Mouse (Mus musculus) kidney, adult 2 months (tissue): ENCODE data around the gene Ano6. TPM values are rescaled to one million over a fixed set of nuclear protein-coding genes. Genes with fewer than 3 reads are reported as not detected.

Experiments
- DNase-seq: peaks from one replicate; pipeline ENCODE4 v3.0.0; 2021
- H3K27ac ChIP-seq: fragments of 200-500 bp; 2 replicates; pipeline ENCODE4 v1.5.1; 2012; ENCODE audit warnings: low read depth, low read length, control low read depth, inconsistent platforms; ENCODE audit not compliant: insufficient read depth
- H3K27me3 ChIP-seq: fragments of 200-500 bp; replicated peaks from 2 replicates; pipeline ENCODE4 v1.6.1; 2012; ENCODE audit warnings: mild to moderate bottlenecking, moderate library complexity, low read length, inconsistent platforms; ENCODE audit not compliant: control insufficient read depth, insufficient read depth
- H3K36me3 ChIP-seq: fragments of 200-500 bp; 2 replicates; pipeline ENCODE4 v1.6.1; 2012; ENCODE audit warnings: mild to moderate bottlenecking, moderate library complexity, low read length, inconsistent platforms; ENCODE audit not compliant: control insufficient read depth, insufficient read depth
- H3K4me1 ChIP-seq: fragments of 200-500 bp; 2 replicates; pipeline ENCODE4 v1.6.1; 2011; ENCODE audit warnings: low read length; ENCODE audit not compliant: control insufficient read depth, insufficient read depth
- H3K4me3 ChIP-seq: fragments of 200-500 bp; 2 replicates; pipeline ENCODE4 v1.5.1; 2011; ENCODE audit warnings: mild to moderate bottlenecking, low read depth, low read length, control low read depth; ENCODE audit not compliant: insufficient read depth
- CTCF ChIP-seq: fragments of 200-500 bp; conservative IDR thresholded peaks from 2 replicates; pipeline ENCODE4 v1.5.1; 2011; ENCODE audit warnings: low read depth, mild to moderate bottlenecking, control low read depth, low read length, moderate library complexity, mixed read lengths; ENCODE audit not compliant: insufficient read depth, insufficient read length
- POLR2A ChIP-seq: fragments of 200-500 bp; IDR thresholded peaks from one replicate; pipeline ENCODE4 v1.6.1; 2011; ENCODE audit warnings: low read depth, low read length, control low read depth
- WGBS: fragments of 180-500 bp; shearing (Covaris S2); methylation state at CpG from one replicate; pipeline ENCODE4 v1.1.7; 2018; 5-methylcytosine and 5-hydroxymethylcytosine counted together
- polyA plus RNA-seq: library from polyadenylated mRNA; depleted of rRNA; stranded (reverse); fragments of >200 nt; gene quantifications from 2 replicates; pipeline ENCODE4 v1.2.3, GENCODE M21; 2012; rRNA removed

The Ano6 gene
- polyA plus RNA-seq: 40.3 and 47.0 TPM in 2 replicates

DNA sequence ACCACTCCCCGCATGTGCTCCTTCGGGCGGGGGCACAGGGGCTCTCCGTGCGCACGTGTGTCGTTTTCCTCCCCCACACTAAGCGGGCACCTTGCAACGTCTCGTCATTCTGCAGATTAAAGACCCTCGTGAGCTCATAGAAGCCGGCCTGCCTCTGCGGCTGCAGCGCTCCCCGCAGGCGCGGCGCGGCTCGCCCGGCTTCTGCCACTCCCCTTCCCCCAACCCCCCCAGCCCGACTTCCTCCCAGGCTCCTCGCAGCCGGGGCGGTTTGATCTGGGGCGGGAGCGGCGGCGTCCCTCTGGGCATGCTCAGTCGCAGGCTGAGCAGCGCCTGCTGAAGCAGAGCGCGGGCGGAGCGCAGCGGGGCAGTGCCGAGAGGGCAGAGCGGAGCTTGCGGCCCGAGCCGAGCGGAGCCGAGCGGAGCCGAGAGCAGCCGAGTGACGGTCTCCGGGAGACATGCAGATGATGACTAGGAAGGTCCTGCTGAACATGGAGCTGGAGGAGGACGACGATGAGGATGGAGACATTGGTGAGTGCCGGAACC is at the start of gene Ano6:
TSS of gene Ano6 (plus strand) at position 315 of the 543 bp plus-strand sequence.
- WGBS: under 1% methylated on average over 51 of the region's 51 CpGs
- Histone ChIP-seq H3K36me3 (no peaks in the 10 kb centered on the region), H3K4me1 (peaks cover 9% of the 10 kb centered on the region), H3K27ac (peak within 1 kb of the TSS; percentile 57), H3K4me3 (peak within 1 kb of the TSS; percentile 74), H3K27me3 (no peaks in the 10 kb centered on the region)
- TF ChIP-seq POLR2A: no peak
- TF ChIP-seq CTCF: no peak
- DNase-seq: peak; percentile 96

DNA sequence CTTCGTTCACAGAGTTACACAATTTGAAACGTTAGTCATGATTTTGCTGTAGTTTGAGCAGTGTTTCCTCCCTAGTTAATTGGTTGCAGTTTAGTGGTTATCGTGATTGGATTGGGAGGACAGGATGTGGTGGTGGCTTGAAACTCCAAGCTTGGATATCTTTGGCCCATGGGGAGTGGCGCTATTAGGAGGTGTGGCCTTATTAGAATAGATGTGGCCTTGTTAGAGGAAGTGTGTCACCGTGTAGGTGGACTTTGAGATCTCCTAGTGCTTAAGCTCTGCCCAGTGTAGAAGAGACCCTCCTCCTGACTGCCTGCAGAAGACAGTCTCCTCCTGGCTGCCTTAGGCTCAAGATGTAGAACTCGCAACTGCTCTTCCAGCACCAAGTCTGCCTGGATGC is 47.7 kb upstream of the Ano6 start:
- no peaks in the 10 kb centered on the region for H3K36me3 ChIP-seq
- H3K4me1 ChIP-seq: no peaks in the 10 kb centered on the region
- no peaks in the 10 kb centered on the region for H3K27me3 ChIP-seq
- no peak overlapping the region for H3K27ac ChIP-seq
- H3K4me3 ChIP-seq: no peak overlapping the region
- TF ChIP-seq CTCF (no peak), POLR2A (no peak)
- 77% methylated on average over 6 of the region's 6 CpGs for WGBS
- no peak for DNase-seq

DNA sequence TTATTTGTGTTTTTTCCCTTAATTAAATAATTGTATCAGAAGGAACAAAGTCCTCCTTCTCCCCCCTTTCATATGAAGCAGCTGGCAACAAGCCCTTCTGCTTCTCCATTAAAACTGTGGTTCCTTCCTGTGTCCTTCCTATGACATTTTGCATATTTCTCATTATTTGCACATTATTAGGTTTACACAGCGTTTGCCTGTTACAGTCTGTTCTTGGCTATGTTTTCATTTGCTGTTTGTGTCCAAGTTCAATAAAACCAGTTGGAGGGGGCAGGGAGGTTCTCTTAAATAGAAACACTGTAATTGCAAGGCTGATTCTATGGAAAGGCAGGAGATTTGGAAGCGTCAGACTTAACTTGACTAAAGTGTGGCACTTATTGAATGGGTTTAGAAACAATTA is 46.8 kb upstream of the Ano6 start:
- Histone ChIP-seq H3K4me3 (no peak overlapping the region), H3K36me3 (no peaks in the 10 kb centered on the region), H3K4me1 (no peaks in the 10 kb centered on the region), H3K27ac (no peak overlapping the region), H3K27me3 (no peaks in the 10 kb centered on the region)
- TF ChIP-seq POLR2A (no peak), CTCF (no peak)
- peak; percentile 49 for DNase-seq
- WGBS: 60% methylated on average over 2 of the region's 2 CpGs

DNA sequence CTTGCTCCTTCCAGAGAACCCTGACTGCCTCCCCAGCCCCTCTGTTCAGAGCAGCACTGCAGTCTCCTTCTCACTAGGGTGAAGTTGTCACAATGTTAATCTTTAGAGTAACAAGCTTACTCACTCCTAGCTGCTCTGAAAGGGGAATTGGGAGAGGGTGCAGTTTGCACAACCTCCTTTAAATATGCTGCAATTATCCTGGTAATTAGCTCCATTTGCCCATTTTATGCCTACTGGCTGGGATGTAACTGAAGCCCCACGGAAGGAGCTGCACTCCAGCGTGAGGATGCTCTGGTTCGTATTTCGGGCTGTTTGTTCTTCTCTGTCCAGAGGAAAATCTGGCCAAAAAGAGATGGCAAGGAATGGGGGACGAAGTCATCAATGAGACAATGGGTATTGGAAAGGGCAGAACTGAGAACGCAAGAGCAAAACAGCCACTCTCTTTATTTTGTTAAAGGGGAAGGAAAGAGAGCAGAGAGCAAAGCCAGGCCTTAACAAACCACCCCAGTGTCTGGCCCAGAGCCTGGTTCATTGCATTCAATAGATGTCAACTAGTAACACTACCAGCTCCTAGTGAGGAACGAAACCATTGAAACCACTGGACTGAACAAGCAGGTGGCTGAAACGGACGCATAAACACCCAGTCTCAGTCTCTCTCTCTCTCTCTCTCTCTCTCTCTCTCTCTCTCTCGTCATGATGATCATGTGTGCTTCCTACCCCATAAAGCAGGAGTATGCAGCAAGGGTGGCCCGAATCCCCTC is 45.1 kb upstream of the Ano6 start:
- WGBS: 49% methylated on average over 10 of the region's 11 CpGs
- no peaks in the 10 kb centered on the region for H3K36me3 ChIP-seq

DNA sequence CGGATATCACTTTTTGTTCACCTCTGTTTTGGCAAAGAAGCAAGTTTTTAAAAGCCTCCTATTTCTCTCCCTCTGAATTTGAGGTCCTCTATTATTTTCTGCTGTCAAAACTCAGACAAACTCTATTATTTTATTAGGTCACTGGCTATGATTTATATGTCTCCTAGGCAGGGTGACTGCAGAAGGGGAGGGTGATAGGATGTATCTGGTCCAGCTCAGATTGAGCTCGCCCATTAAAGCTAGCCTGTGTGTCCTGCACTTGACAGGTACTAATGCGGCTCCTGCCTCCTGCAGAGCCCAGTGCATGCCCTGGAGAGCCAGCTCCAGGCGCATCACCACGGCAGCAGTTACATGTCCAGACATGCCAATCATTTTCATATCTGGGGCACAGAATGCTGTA is 44.1 kb upstream of the Ano6 start:
- Histone ChIP-seq H3K36me3 (no peaks in the 10 kb centered on the region), H3K27ac (no peak overlapping the region), H3K27me3 (no peaks in the 10 kb centered on the region), H3K4me3 (no peak overlapping the region), H3K4me1 (no peaks in the 10 kb centered on the region)
- DNase-seq: no peak
- 57% methylated on average over 5 of the region's 5 CpGs for WGBS
- TF ChIP-seq CTCF (no peak), POLR2A (no peak)

More for the DNA sequence above, 45.1 kb upstream of the Ano6 start:
- no peaks in the 10 kb centered on the region for H3K27me3 ChIP-seq
- H3K27ac ChIP-seq: no peak overlapping the region
- H3K4me1 ChIP-seq: no peaks in the 10 kb centered on the region
- TF ChIP-seq POLR2A (no peak), CTCF (no peak)
- DNase-seq: no peak
- no peak overlapping the region for H3K4me3 ChIP-seq

DNA sequence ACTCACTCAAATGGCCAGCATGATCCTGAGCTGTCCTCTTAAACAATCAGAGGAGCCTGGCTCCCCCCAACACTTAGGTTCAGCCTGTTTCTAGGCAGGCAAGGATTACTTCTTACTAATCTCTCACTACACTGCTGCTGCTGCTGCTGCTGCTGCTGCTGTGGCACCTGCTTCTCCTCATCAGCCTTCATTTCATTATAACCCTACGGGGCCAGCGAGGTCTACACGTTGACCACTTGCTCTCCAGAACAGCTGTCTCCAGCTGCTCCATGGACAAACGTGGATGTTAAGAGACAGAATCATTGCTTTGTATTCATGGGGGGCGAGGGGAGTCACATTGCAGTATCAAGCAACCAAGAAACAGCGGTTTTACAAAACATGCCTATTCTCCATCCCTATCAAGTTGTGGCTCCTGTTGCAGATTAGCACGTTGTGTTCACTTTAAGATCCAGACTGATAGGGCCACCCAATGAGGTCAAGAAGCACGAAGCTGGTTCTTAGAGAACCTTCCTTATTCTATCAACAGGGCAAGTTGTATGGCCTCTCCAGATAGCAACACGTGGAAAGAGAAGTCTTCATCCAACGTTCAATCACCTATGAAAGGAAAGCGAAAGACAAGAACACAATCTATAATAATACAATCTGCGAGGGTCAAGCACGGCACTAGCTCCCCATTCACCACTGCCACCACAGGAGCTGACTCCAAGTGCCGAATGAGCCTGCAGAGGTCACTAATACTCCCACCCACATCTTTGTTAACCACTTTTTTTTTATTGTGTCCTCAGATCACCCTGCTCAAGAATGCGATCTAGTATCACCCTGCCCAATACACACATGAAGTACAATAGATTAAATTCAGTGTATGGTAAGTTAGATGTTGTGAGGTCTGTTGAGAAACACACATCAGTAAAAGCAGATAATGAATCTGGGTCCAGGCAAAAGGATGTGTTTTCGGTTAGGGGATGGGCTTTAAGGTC is 43.4 kb upstream of the Ano6 start:
- DNase-seq: no peak
- Histone ChIP-seq H3K4me1 (no peaks in the 10 kb centered on the region), H3K4me3 (no peak overlapping the region), H3K27me3 (no peaks in the 10 kb centered on the region), H3K27ac (no peak overlapping the region), H3K36me3 (no peaks in the 10 kb centered on the region)
- TF ChIP-seq POLR2A (no peak), CTCF (no peak)
- WGBS: 72% methylated on average over 16 of the region's 16 CpGs

DNA sequence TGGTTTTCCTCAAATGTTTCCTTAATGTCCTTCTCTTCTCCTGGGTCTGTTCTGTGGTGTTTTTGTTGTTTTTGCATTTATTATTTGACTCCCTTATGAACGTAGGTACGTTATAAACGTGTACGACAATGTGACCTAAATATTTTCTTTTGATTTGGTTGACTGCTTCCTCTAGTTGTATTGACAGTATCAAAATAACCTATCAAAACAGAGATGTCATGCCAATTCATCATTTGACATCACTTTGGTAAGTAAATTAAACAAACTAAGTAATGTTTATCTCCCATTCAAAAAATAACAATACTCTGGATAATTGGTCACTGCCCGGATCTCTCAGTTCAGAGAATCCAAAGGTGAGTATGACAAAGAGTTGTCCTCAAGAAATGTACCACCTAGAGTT is 41.4 kb upstream of the Ano6 start:
- TF ChIP-seq CTCF: no peak
- TF ChIP-seq POLR2A: no peak

More for the DNA sequence above, 41.4 kb upstream of the Ano6 start:
- no peak overlapping the region for H3K27ac ChIP-seq
- DNase-seq: no peak
- WGBS: 55% methylated on average over 5 of the region's 5 CpGs
- H3K27me3 ChIP-seq: no peaks in the 10 kb centered on the region
- H3K4me1 ChIP-seq: no peaks in the 10 kb centered on the region
- no peaks in the 10 kb centered on the region for H3K36me3 ChIP-seq
- H3K4me3 ChIP-seq: no peak overlapping the region
